Mouse (Mus musculus) limb, embryonic 14.5 days (tissue): ENCODE measurements around the gene Cckar. TPM values are rescaled to one million over a fixed set of nuclear protein-coding genes. Genes with fewer than 3 reads are reported as not detected.

ENCODE experiments used
- ATAC-seq: fragments of 200-750 bp; cut with Nextera tagmentation; 2 replicates; pipeline ENCODE4 v1.8.0; 2017; ENCODE audit warnings: low read depth, moderate number of reproducible peaks, moderate TSS enrichment; ENCODE audit not compliant: low FRiP score
- DNase-seq: peaks from one replicate; pipeline ENCODE4 v3.0.0-alpha.2; 2015; ENCODE audit warnings: low spot score
- H3K27ac ChIP-seq: fragments of 300-500 bp; sonication (generic); replicated peaks from 2 replicates; pipeline ENCODE4 v1.5.1; 2014; ENCODE audit warnings: low read depth, mild to moderate bottlenecking, low read length, moderate library complexity, mixed read lengths
- H3K27me3 ChIP-seq: fragments of 300-500 bp; sonication (generic); 2 replicates; pipeline ENCODE4 v1.6.1; 2014; ENCODE audit warnings: low read length, mixed read lengths; ENCODE audit not compliant: control insufficient read depth, insufficient read depth
- H3K36me3 ChIP-seq: fragments of 300-500 bp; sonication (generic); 2 replicates; pipeline ENCODE4 v1.6.1; 2014; ENCODE audit warnings: mild to moderate bottlenecking, low read length, moderate library complexity, mixed read lengths; ENCODE audit not compliant: control insufficient read depth, insufficient read depth
- H3K4me1 ChIP-seq: fragments of 300-500 bp; sonication (generic); 2 replicates; pipeline ENCODE4 v1.6.1; 2014; ENCODE audit warnings: antibody characterized with exemption, low read length, mixed read lengths; ENCODE audit not compliant: control insufficient read depth, insufficient read depth
- H3K4me2 ChIP-seq: fragments of 300-500 bp; sonication (generic); replicated peaks from 2 replicates; pipeline ENCODE4 v1.6.1; 2014; ENCODE audit warnings: low read depth, mild to moderate bottlenecking, low read length, moderate library complexity; ENCODE audit not compliant: severe bottlenecking
- H3K4me3 ChIP-seq: fragments of 300-500 bp; sonication (generic); replicated peaks from 2 replicates; pipeline ENCODE4 v1.5.1; 2014; ENCODE audit warnings: low read length
- H3K9ac ChIP-seq: fragments of 300-500 bp; sonication (generic); 2 replicates; pipeline ENCODE4 v1.6.1; 2014; ENCODE audit warnings: mild to moderate bottlenecking, low read depth, low read length, moderate library complexity; ENCODE audit not compliant: severe bottlenecking
- H3K9me3 ChIP-seq: fragments of 300-500 bp; sonication (generic); 2 replicates; pipeline ENCODE4 v1.6.1; 2016; ENCODE audit warnings: low read length; ENCODE audit not compliant: control insufficient read depth
- POLR2A ChIP-seq: fragments of 200-500 bp; IDR thresholded peaks from 2 replicates; pipeline ENCODE4 v1.8.0; 2012; ENCODE audit warnings: inconsistent platforms, mild to moderate bottlenecking, moderate library complexity, borderline replicate concordance; ENCODE audit not compliant: insufficient read depth, insufficient read length; ENCODE audit errors: extremely low read depth
- WGBS: fragments of 180-500 bp; shearing (Covaris S2); extraction: QIAGEN DNeasy Blood & Tissue Kit; methylation state at CpG from one replicate; pipeline ENCODE4 v1.1.7; 2014; 5-methylcytosine and 5-hydroxymethylcytosine counted together
- polyA plus RNA-seq, 2 experiments: library from polyadenylated mRNA; depleted of rRNA in 1 of 2; stranded (reverse) in 1 of 2; unstranded in 1 of 2; fragments of >200 nt; fragmentation: Nextera tagmentation in 1 of 2; extraction: Ambion mirVana in 1 of 2; gene quantifications; 2 replicates each; pipeline versions ENCODE4 v1.2.1 to v1.2.3; 2012 to 2014

Gene Cckar
- polyA plus RNA-seq, 2 experiments: 0.18 to 0.20 TPM

GRCm38 (mm10) chr5:53692100-53692499, 15.4 kb downstream of the Cckar start:
- Histone ChIP-seq H3K4me2 (no peak overlapping the region), H3K27ac (no peak overlapping the region), H3K4me3 (no peak overlapping the region), H3K9ac (no peak overlapping the region), H3K4me1 (no peaks in the 10 kb centered on the region), H3K9me3 (no peaks in the 10 kb centered on the region), H3K36me3 (no peaks in the 10 kb centered on the region), H3K27me3 (no peaks in the 10 kb centered on the region)
- ATAC-seq (no peak), DNase-seq (no peak)
- WGBS: 87% methylated on average over 8 of the region's 8 CpGs
- TF ChIP-seq POLR2A: no peak

GRCm38 (mm10) chr5:53691577-53691976, 15.9 kb downstream of the Cckar start:
- no peaks in the 10 kb centered on the region for H3K4me1 ChIP-seq
- ATAC-seq: no peak
- no peak overlapping the region for H3K9ac ChIP-seq
- H3K9me3 ChIP-seq: no peaks in the 10 kb centered on the region
- WGBS: 42% methylated on average over 3 of the region's 3 CpGs
- H3K27ac ChIP-seq: no peak overlapping the region
- no peak for TF ChIP-seq POLR2A
- no peak overlapping the region for H3K4me2 ChIP-seq
- H3K36me3 ChIP-seq: no peaks in the 10 kb centered on the region
- H3K4me3 ChIP-seq: no peak overlapping the region
- no peak for DNase-seq
- H3K27me3 ChIP-seq: no peaks in the 10 kb centered on the region

GRCm38 (mm10) chr5:53688326-53688725, 19.2 kb downstream of the Cckar start:
- DNase-seq (no peak), ATAC-seq (no peak)
- Histone ChIP-seq H3K4me2 (no peak overlapping the region), H3K4me1 (no peaks in the 10 kb centered on the region), H3K9ac (no peak overlapping the region), H3K9me3 (no peaks in the 10 kb centered on the region), H3K27ac (no peak overlapping the region), H3K27me3 (no peaks in the 10 kb centered on the region), H3K4me3 (no peak overlapping the region), H3K36me3 (no peaks in the 10 kb centered on the region)
- WGBS: 75% methylated on average over 7 of the region's 7 CpGs
- no peak for TF ChIP-seq POLR2A

DNA sequence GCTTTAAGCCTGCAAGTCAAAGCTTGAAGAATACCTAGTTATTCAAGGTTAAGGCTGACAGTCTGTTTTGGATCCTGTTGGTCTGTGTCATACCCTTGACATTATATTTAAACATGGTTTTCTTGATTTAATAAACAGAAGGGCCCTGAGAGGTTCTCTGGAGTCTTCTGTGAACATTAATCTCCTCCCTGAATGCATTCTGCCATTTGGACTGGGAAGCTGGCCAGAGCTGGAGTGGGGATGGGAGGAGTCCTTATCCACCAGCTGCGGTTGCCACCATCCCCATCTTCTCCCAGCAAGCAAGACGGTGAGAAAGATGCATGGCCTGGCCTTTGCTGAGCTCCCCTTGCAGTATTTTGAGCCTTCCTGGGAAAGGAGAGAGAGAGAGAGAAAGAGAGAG, 21.1 kb downstream of the Cckar start:
- Histone ChIP-seq H3K4me1 (no peaks in the 10 kb centered on the region), H3K27me3 (no peaks in the 10 kb centered on the region), H3K4me2 (no peak overlapping the region), H3K9me3 (no peaks in the 10 kb centered on the region), H3K36me3 (no peaks in the 10 kb centered on the region), H3K4me3 (no peak overlapping the region), H3K9ac (no peak overlapping the region), H3K27ac (no peak overlapping the region)
- WGBS: 92% methylated on average over 2 of the region's 2 CpGs
- no peak for ATAC-seq
- TF ChIP-seq POLR2A: no peak
- DNase-seq: no peak

DNA sequence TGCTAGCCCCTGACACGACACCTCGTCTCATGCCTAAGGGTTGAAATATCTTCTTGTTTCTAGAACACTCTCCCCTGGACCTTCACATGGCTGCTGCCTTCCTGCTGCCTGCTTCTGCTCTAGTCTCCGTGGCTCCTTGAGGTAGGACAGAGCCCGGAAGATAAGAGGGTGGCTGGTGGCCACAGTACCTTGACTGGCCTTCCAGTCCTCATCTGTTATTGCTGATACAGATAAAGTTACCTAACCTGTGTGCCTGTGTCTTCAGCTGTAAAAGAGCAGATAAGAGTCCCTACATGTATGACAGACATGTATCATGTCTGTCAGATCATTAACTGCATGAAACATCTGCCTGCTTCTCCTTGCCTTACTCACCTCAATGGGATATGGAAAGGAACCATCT, 21.9 kb downstream of the Cckar start:
- no peak overlapping the region for H3K27ac ChIP-seq
- no peaks in the 10 kb centered on the region for H3K27me3 ChIP-seq
- H3K9me3 ChIP-seq: no peaks in the 10 kb centered on the region
- no peaks in the 10 kb centered on the region for H3K36me3 ChIP-seq
- no peak overlapping the region for H3K9ac ChIP-seq
- H3K4me3 ChIP-seq: no peak overlapping the region
- no peak overlapping the region for H3K4me2 ChIP-seq
- DNase-seq: no peak
- ATAC-seq: no peak
- H3K4me1 ChIP-seq: no peaks in the 10 kb centered on the region
- WGBS: 78% methylated on average over 4 of the region's 4 CpGs
- TF ChIP-seq POLR2A: no peak

GRCm38 (mm10) chr5:53684417-53684816, 23.1 kb downstream of the Cckar start:
- no peak for TF ChIP-seq POLR2A
- H3K4me1 ChIP-seq: no peaks in the 10 kb centered on the region
- no peak overlapping the region for H3K4me3 ChIP-seq
- no peak for ATAC-seq
- H3K4me2 ChIP-seq: no peak overlapping the region
- H3K9ac ChIP-seq: no peak overlapping the region
- H3K27ac ChIP-seq: no peak overlapping the region
- WGBS: 93% methylated on average over 1 of the region's 1 CpGs
- no peaks in the 10 kb centered on the region for H3K36me3 ChIP-seq
- H3K9me3 ChIP-seq: no peaks in the 10 kb centered on the region
- no peak for DNase-seq
- H3K27me3 ChIP-seq: no peaks in the 10 kb centered on the region
